Mouse (Mus musculus) kidney, adult 2 months (tissue): Measurements from ENCODE around the gene Enoph1. TPM values are rescaled to one million over a fixed set of nuclear protein-coding genes. Genes with fewer than 3 reads are reported as not detected.
A peak's percentile ranks its signal among the peaks of the same experiment; 100 is the strongest.

Experiments
- DNase-seq: peaks from one replicate; pipeline ENCODE4 v3.0.0; 2021
- H3K27ac ChIP-seq: fragments of 200-500 bp; 2 replicates; pipeline ENCODE4 v1.5.1; 2012; ENCODE audit warnings: low read depth, low read length, control low read depth, inconsistent platforms; ENCODE audit not compliant: insufficient read depth
- H3K27me3 ChIP-seq: fragments of 200-500 bp; replicated peaks from 2 replicates; pipeline ENCODE4 v1.6.1; 2012; ENCODE audit warnings: mild to moderate bottlenecking, moderate library complexity, low read length, inconsistent platforms; ENCODE audit not compliant: control insufficient read depth, insufficient read depth
- H3K36me3 ChIP-seq: fragments of 200-500 bp; 2 replicates; pipeline ENCODE4 v1.6.1; 2012; ENCODE audit warnings: mild to moderate bottlenecking, moderate library complexity, low read length, inconsistent platforms; ENCODE audit not compliant: control insufficient read depth, insufficient read depth
- H3K4me1 ChIP-seq: fragments of 200-500 bp; 2 replicates; pipeline ENCODE4 v1.6.1; 2011; ENCODE audit warnings: low read length; ENCODE audit not compliant: control insufficient read depth, insufficient read depth
- H3K4me3 ChIP-seq: fragments of 200-500 bp; 2 replicates; pipeline ENCODE4 v1.5.1; 2011; ENCODE audit warnings: mild to moderate bottlenecking, low read depth, low read length, control low read depth; ENCODE audit not compliant: insufficient read depth
- CTCF ChIP-seq: fragments of 200-500 bp; conservative IDR thresholded peaks from 2 replicates; pipeline ENCODE4 v1.5.1; 2011; ENCODE audit warnings: low read depth, mild to moderate bottlenecking, control low read depth, low read length, moderate library complexity, mixed read lengths; ENCODE audit not compliant: insufficient read depth, insufficient read length
- POLR2A ChIP-seq: fragments of 200-500 bp; IDR thresholded peaks from one replicate; pipeline ENCODE4 v1.6.1; 2011; ENCODE audit warnings: low read depth, low read length, control low read depth
- WGBS: fragments of 180-500 bp; shearing (Covaris S2); methylation state at CpG from one replicate; pipeline ENCODE4 v1.1.7; 2018; 5-methylcytosine and 5-hydroxymethylcytosine counted together
- polyA plus RNA-seq: library from polyadenylated mRNA; depleted of rRNA; stranded (reverse); fragments of >200 nt; gene quantifications from 2 replicates; pipeline ENCODE4 v1.2.3, GENCODE M21; 2012; rRNA removed

Enoph1 gene
- 17.1 and 17.9 TPM in 2 replicates for polyA plus RNA-seq

- DNase-seq = peak; percentile 96
- no peaks in the 10 kb centered on the region for H3K27me3 ChIP-seq
- under 1% methylated on average over 57 of the region's 57 CpGs for WGBS
- TF ChIP-seq POLR2A (no peak), CTCF (no peak)
- no peaks in the 10 kb centered on the region for H3K36me3 ChIP-seq
- peak within 1 kb of the TSS; percentile 96 for H3K27ac ChIP-seq
- peaks cover 16% of the 10 kb centered on the region for H3K4me1 ChIP-seq
- H3K4me3 ChIP-seq = peak within 1 kb of the TSS; percentile 92
These were observed at the start of gene Enoph1, which contains the start of gene Hnrnpdl for GRCm38 (mm10) chr5:100039602-100040142. Gene Enoph1 (plus strand): TSS chr5:100039985. Gene Hnrnpdl (minus strand): TSS chr5:100039664.

DNA sequence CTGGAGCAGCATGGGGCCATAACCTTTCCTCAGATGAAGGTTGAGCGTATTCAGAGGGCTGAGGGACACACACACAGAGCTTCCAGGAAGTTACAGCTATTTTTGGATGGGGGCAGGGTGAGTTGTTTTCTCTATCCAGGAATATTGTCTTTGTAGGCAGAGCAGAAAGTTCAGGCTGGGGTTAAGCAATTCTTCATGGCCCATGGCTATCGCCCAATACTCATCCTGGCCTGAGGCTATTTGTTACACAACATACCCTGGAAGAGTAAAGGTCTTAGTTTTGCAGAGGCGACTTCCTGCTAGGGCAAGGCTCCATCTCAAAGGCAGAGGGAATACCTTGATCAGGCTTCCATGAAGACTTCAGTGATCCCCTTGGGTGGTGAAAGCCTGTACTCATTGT, 45.6 kb upstream of the Enoph1 start:
- no peak overlapping the region for H3K4me3 ChIP-seq
- no peaks in the 10 kb centered on the region for H3K27me3 ChIP-seq
- WGBS = 47% methylated on average over 3 of the region's 3 CpGs
- TF ChIP-seq POLR2A (no peak), CTCF (no peak)
- H3K36me3 ChIP-seq = no peaks in the 10 kb centered on the region
- H3K27ac ChIP-seq = no peak overlapping the region
- peak; percentile 77 for DNase-seq
- no peaks in the 10 kb centered on the region for H3K4me1 ChIP-seq

DNA sequence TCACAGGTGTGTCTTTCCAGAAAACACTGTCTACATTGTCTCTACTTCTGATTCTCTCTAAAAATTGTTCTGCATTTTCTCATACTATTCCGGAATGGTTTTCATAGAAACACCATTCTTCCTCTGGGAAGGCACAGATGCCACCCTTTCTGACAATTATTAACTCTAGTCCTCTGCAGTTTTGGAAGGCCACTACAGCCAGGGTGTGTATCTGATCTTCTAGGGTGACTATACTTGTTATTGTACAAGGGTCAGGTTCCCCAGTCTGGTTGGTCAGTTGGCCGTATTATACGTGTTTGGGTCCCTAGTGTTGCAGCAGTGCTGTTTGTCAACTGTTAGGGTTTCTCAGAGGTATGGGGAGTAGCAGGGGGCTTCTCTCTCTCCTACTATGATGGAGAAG, 45.1 kb upstream of the Enoph1 start:
- WGBS = 63% methylated on average over 3 of the region's 3 CpGs

GRCm38 (mm10) chr5:100000048-100000447, 39.7 kb upstream of the Enoph1 start:
- 83% methylated on average over 7 of the region's 7 CpGs for WGBS
- TF ChIP-seq POLR2A = no peak
- no peak for TF ChIP-seq CTCF

More for the DNA sequence above, 45.1 kb upstream of the Enoph1 start:
- no peak overlapping the region for H3K4me3 ChIP-seq
- TF ChIP-seq POLR2A (no peak), CTCF (no peak)
- no peak overlapping the region for H3K27ac ChIP-seq
- H3K27me3 ChIP-seq = no peaks in the 10 kb centered on the region
- no peaks in the 10 kb centered on the region for H3K4me1 ChIP-seq
- DNase-seq = peak; percentile 31
- no peaks in the 10 kb centered on the region for H3K36me3 ChIP-seq

GRCm38 (mm10) chr5:100000500-100000899, 39.3 kb upstream of the Enoph1 start:
- Histone ChIP-seq H3K4me3 (no peak overlapping the region), H3K4me1 (no peaks in the 10 kb centered on the region), H3K27ac (no peak overlapping the region), H3K36me3 (no peaks in the 10 kb centered on the region), H3K27me3 (no peaks in the 10 kb centered on the region)
- 49% methylated on average over 8 of the region's 8 CpGs for WGBS
- no peak for DNase-seq
- TF ChIP-seq POLR2A = no peak
- no peak for TF ChIP-seq CTCF

More at GRCm38 (mm10) chr5:100000048-100000447, 39.7 kb upstream of the Enoph1 start:
- H3K27me3 ChIP-seq = no peaks in the 10 kb centered on the region
- no peak overlapping the region for H3K4me3 ChIP-seq
- no peaks in the 10 kb centered on the region for H3K4me1 ChIP-seq
- H3K36me3 ChIP-seq = no peaks in the 10 kb centered on the region
- DNase-seq = no peak
- no peak overlapping the region for H3K27ac ChIP-seq

- Histone ChIP-seq H3K27me3 (no peaks in the 10 kb centered on the region), H3K4me3 (no peak overlapping the region), H3K27ac (no peak overlapping the region), H3K36me3 (no peaks in the 10 kb centered on the region), H3K4me1 (no peaks in the 10 kb centered on the region)
- DNase-seq = no peak
- 84% methylated on average over 4 of the region's 4 CpGs for WGBS
- TF ChIP-seq CTCF = no peak
- TF ChIP-seq POLR2A = no peak
These were observed 35.9 kb upstream of the Enoph1 start for GRCm38 (mm10) chr5:100003895-100004294.

DNA sequence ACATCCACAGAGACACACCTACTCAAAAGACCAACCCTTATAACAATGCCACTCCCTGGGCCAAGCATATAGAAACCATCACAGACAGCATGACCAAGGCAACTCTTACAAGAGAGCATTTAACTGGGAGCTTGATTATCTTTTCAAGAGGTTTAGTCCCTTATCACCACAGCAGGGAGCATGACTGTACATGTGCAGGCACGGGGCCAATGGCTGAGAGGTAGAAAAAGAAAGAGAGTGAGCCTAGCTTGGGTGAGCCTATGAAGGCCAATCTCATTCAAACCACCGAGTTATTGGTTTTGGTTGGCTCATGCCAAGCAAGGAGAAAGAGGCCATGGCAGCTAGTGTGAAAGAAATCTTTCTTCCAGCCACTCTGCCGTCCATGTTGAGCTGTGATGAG, 34.4 kb upstream of the Enoph1 start:
- TF ChIP-seq POLR2A = no peak
- TF ChIP-seq CTCF = no peak
- DNase-seq = no peak
- Histone ChIP-seq H3K27ac (no peak overlapping the region), H3K4me1 (no peaks in the 10 kb centered on the region), H3K36me3 (no peaks in the 10 kb centered on the region), H3K4me3 (no peak overlapping the region), H3K27me3 (no peaks in the 10 kb centered on the region)
- WGBS = 74% methylated on average over 3 of the region's 3 CpGs

DNA sequence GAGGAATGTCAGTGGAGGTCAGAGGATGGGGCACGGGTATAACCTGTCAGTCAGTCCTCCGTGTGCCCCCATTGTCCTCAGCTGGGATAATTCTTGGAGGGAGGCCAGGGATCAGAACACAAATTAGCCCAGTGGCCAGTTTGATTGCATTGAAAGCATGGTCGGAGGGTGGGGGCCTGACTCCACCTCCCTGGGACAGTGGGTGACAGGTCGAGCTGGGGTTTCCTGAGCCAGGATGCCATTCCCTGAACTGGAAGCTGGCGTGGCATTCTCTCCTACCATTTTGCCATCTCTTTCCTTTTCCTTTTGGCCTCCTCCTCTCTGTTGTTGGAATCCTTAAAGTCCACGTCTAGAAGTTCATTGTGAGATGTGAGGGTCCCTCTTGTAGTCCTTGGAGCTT, 33.9 kb upstream of the Enoph1 start:
- Histone ChIP-seq H3K4me1 (no peaks in the 10 kb centered on the region), H3K27me3 (no peaks in the 10 kb centered on the region), H3K27ac (no peak overlapping the region), H3K4me3 (no peak overlapping the region), H3K36me3 (no peaks in the 10 kb centered on the region)
- TF ChIP-seq POLR2A (no peak), CTCF (no peak)
- WGBS = 84% methylated on average over 6 of the region's 6 CpGs
- no peak for DNase-seq
